Mouse (Mus musculus): ENCODE measurements around the gene Cldn16. TPM values are rescaled to one million over a fixed set of nuclear protein-coding genes. Genes with fewer than 3 reads are reported as not detected.

The Cldn16 gene
- polyA plus RNA-seq, 1 experiment from 2014 or later: not detected

Other genes with a start within 250 kb of the Cldn16 start
- gene Cldn1, start 91.3 kb upstream of the Cldn16 start, polyA plus RNA-seq (2014; fragmentation: Nextera tagmentation; extraction: Ambion mirVana): 0.93 and 1.1 TPM in 2 replicates
- not detected in 2 replicates for gene Tmem207, start 63.6 kb downstream of the Cldn16 start, polyA plus RNA-seq (2014; fragmentation: Nextera tagmentation; extraction: Ambion mirVana)
- 6.8 and 7.2 TPM in 2 replicates for gene Il1rap, start 118.6 kb downstream of the Cldn16 start, polyA plus RNA-seq (2014; fragmentation: Nextera tagmentation; extraction: Ambion mirVana)

All from heart, embryonic 14.5 days (tissue).